Mouse (Mus musculus) liver, embryonic 14.5 days (tissue): Measurements from ENCODE around the gene Insr.

ENCODE experiments used
- CTCF ChIP-seq: IDR thresholded peaks from 2 replicates; pipeline ENCODE4 v1.5.1; 2016; ENCODE audit warnings: antibody characterized with exemption, low read depth, control low read depth
- EP300 ChIP-seq: IDR thresholded peaks from 2 replicates; pipeline ENCODE4 v1.6.1; 2016; ENCODE audit warnings: antibody characterized with exemption, low read depth

DNA sequence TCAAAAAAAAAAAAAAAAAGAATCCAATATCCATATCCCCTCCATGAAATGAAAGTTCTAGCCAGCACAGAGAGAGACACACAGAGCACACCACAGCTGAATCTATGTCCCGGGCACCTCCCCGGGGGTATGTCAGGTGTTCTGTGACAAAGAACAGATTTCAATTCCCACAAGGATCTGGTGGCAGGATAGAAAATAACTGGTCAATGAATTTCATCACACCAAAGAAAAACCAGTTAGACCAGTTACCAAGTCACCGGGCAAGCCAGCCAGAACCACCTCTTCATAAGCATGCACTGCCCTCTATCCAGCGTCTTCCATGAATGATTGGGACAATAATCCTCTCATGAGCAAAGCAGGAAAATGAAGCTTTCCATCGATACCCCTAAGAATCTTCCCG lies 26.8 kb downstream of the Insr start:
- TF ChIP-seq EP300 (no peak), CTCF (no peak)
